Mouse (Mus musculus): ENCODE results near the gene Rbp2.

The Rbp2 gene

DNA sequence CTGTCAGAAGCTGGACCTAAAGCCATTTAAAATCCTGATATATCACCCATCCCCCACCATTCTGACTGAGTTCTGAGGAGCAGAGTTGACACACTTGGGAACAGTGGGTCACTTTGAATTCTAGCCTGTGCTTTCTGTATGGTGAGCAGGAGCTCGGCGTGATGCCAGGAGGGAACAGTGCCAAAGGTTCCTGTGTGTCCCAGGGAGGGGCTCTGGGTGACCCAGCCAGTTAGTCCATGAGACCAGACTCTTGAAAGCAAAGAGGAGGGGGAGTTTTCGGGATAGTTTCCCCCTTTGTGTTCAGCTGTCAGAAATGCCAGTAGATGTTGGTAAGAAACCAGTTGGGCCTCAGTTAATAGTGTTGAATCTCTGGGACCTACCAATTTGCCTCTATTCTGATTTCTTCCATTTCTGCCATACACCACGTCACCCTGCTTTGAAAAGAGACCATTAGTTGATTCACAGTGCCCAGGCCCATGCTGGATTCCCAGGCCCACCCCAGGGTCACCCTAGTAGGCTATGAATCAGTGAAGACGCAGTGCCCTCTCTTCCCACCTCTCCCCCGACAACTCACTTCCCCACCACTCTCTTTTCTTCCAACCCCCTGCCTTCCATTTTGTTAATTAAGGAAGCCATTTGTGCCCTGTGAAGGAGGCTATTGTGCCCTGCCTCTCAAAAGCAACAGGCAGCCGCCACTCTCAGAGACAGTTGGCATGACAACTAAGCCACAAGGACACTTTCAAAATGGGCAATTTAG is 39.0 kb downstream of the Rbp2 start:
- DNase-seq = peak; percentile 18

DNA sequence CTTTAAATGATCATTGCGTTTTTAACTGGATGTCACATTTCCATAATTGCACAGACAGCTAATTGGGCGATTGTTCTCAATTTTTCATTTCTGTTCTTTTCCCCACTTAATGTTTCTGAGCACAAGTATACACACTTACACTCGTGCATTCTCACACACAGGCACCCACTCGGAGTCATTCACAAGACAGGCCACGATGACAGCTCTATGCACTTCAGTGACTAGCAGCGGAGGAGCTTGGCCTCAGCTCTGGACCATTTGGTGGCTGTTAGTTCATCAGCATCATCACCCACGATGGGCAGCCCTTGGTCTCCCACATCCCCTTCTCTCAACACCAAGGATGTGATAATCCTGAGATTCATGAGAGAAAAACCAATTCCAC is 39.6 kb downstream of the Rbp2 start:
- DNase-seq = no peak

DNA sequence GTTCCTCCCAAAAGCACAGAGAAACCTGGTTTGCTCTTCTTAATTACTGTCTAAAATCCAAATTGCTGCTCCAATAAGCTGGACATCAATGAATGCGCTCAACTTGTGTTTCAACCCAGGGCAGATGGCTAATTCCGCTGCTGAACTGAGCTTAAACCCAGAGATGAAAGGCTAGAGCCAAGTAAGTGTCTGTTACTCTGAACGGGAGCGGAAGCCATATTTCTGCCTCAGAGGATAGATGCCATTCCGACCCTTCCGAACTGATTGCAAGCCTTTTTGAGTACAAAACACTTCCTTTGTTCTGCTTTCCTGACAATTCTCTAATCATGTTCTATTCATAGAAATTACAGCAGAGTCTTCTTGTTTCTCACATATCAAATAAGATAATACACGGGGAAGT is 41.3 kb downstream of the Rbp2 start:
- peak; percentile 37 for DNase-seq

DNA sequence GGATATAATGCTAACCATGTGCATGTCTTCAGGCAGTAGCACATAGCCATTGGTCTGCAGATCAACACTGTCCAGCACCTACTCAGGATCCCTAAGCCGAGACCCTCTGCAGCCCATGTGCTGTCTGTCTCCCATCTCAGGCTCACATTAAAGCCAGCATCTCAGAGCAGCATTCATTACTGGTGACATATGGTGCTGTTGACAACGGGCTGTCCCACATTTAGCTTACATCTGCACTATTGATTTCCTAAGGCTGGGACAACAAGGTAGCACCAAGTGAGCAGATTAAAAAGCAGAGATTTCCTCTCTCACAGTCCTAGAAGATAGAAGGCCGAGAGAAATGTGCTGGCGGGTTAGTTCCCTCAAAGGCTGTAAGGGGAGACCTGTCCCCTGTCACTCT is 43.9 kb downstream of the Rbp2 start:
- no peak for DNase-seq

DNA sequence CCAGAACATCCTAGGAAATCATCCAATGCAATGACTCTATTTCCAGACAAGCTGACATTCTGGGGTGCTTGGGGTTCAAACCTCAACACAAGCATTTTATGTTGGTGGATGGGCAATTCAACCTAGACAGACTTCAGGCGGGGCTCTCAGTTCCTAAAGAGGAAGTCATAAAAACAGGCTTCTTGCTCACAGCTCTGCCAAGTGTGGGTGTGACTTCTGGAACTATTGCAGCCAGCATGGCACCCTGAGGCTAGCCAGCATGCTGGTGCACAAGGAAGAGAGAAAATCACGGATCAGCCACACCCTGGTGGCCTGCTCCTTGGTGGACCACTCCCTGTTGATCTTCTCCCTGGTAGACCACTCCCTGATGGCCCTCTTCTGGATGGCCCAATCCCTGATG is 45.1 kb downstream of the Rbp2 start:
- DNase-seq = no peak

DNA sequence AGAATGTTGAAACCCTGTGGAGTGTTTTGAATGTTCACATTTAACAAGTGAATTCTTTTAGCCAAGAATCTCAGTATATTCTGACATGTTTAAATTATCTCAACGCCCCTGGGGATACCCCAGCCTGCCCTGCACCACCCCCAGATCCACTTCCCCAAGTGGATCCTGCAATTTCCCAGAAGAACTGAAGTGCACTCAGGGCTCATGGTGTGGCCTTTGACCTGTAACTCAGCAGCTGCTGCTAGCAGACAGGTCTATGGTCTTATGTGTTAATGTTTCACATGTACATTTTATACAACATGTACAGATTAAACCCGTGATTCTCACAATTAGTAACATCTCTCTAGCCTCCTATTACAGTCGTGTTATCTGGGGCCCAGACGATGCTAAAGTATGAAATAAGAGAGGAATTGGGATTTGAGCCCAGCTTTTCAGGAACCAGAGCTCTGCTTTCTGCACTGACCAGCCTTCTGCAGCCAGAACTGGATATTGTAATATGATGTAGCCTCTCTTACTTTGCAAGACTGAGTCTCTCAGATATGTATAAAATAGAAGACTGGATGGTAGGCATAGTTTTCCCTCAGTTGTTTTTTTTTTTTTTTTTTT is 48.9 kb downstream of the Rbp2 start:
- DNase-seq = peak; percentile 14

DNA sequence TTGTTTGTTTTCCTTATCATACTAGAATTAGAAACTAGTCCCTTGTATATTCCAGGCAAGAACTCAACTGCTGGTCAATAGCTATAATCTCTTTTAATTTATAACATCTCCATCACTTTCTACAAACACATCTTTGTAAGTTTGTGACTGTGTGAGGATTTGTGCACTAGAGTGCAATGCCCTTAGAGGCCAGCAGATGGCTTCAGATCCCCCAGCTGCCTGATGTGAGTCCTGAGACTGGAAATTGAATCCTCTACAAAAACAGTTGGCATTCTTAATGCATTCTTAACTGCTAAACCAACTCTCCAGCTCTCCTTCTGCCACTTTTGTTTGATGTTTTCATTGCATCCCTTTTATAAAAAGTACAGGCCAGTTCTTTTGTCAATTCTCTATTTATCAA is 49.8 kb downstream of the Rbp2 start:
- DNase-seq = no peak

DNA sequence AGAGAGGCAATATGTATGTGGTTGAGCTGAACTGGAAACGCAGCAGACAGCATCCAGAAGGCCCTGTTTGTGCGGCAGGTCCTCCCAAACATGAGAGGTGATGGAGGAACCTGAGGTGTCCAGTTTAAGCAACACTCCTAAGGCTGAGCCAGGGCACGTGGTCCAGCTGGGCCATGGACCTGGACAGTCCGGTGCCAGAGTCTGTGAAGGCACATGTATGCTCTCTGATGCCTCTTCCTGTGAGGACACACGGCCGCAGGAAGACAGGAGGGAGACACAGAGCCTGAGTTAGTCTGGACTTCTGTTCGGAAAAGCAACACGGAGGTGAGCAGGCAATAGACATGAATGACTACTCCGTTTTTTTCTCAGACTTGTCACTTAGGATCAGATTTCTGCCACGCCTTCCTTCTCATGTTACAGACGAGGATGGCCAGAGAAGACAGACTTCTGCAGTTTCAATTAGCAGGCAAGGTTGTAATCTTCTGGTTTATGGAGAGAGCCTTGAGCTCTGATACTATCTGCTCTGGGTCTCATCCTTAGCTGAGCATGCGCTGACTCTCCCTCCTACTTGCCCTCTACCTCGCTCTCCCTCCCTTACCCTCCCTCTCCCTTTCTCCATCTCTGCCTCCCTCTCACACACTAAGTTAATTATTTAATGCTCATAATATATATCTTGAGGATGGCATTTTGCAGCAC is 52.2 kb downstream of the Rbp2 start:
- peak; percentile 4 for DNase-seq

DNA sequence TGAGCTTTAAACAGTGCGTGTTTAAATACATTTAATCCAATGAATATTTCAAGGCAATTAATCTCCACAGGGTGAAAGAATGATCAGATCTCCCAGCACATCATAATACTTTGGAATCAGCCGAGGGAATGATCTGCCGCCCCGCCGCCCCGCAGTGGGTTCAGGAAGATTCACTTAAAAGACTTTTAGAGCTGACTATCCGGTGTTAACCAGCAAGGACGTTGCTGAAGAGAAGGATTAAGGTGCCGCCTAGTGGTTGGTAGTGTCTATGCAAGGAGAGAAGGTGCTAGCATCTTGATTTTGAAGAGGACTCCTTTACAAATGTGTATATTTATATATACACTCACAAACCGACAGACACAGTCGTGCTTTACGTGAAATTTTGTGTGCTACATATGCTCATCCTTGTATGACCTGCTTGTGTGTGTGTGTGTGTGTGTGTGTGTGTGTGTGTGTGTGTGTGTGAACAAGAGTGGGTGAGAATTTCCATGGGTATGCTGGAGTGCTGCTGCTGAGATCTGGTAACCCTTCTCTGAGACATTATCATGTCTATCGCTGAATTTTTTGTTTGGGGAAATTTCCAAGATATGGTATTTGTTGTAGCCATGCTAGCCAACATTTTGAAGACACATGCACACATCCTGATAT is 52.9 kb downstream of the Rbp2 start:
- DNase-seq = peak; percentile 79

DNA sequence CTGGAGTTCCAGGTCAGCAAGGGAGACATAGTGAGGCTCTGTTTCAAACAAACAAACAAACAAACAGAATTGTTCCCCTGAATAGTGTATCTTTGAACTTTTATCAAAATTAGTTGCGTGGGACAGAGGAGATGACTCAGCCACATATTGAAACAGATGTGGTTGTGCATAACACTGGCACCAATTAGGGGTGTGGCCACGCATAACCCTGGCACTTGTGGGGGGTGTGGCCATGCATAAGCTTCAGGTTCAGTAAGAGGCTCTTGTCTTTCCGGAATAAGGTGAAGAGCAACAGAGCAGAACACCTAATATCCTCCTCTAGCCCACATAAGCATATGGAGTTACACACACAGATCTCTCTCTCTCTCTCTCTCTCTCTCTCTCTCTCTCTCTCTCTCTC is 58.1 kb downstream of the Rbp2 start:
- DNase-seq = no peak
